Mouse (Mus musculus) kidney, adult 2 months (tissue): ENCODE measurements around the gene Capza2. TPM values are rescaled to one million over a fixed set of nuclear protein-coding genes. Genes with fewer than 3 reads are reported as not detected.

Experiments used
- DNase-seq: peaks from one replicate; pipeline ENCODE4 v3.0.0; 2021
- H3K27ac ChIP-seq: fragments of 200-500 bp; 2 replicates; pipeline ENCODE4 v1.5.1; 2012; ENCODE audit warnings: low read depth, low read length, control low read depth, inconsistent platforms; ENCODE audit not compliant: insufficient read depth
- H3K27me3 ChIP-seq: fragments of 200-500 bp; replicated peaks from 2 replicates; pipeline ENCODE4 v1.6.1; 2012; ENCODE audit warnings: mild to moderate bottlenecking, moderate library complexity, low read length, inconsistent platforms; ENCODE audit not compliant: control insufficient read depth, insufficient read depth
- H3K36me3 ChIP-seq: fragments of 200-500 bp; 2 replicates; pipeline ENCODE4 v1.6.1; 2012; ENCODE audit warnings: mild to moderate bottlenecking, moderate library complexity, low read length, inconsistent platforms; ENCODE audit not compliant: control insufficient read depth, insufficient read depth
- H3K4me1 ChIP-seq: fragments of 200-500 bp; 2 replicates; pipeline ENCODE4 v1.6.1; 2011; ENCODE audit warnings: low read length; ENCODE audit not compliant: control insufficient read depth, insufficient read depth
- H3K4me3 ChIP-seq: fragments of 200-500 bp; 2 replicates; pipeline ENCODE4 v1.5.1; 2011; ENCODE audit warnings: mild to moderate bottlenecking, low read depth, low read length, control low read depth; ENCODE audit not compliant: insufficient read depth
- CTCF ChIP-seq: fragments of 200-500 bp; conservative IDR thresholded peaks from 2 replicates; pipeline ENCODE4 v1.5.1; 2011; ENCODE audit warnings: low read depth, mild to moderate bottlenecking, control low read depth, low read length, moderate library complexity, mixed read lengths; ENCODE audit not compliant: insufficient read depth, insufficient read length
- POLR2A ChIP-seq: fragments of 200-500 bp; IDR thresholded peaks from one replicate; pipeline ENCODE4 v1.6.1; 2011; ENCODE audit warnings: low read depth, low read length, control low read depth
- WGBS: fragments of 180-500 bp; shearing (Covaris S2); methylation state at CpG from one replicate; pipeline ENCODE4 v1.1.7; 2018; 5-methylcytosine and 5-hydroxymethylcytosine counted together
- polyA plus RNA-seq: library from polyadenylated mRNA; depleted of rRNA; stranded (reverse); fragments of >200 nt; gene quantifications from 2 replicates; pipeline ENCODE4 v1.2.3, GENCODE M21; 2012; rRNA removed

Capza2 gene
- polyA plus RNA-seq = 13.8 and 24.3 TPM in 2 replicates

GRCm38 (mm10) chr6:17635615-17636284 lies at the start of gene Capza2:
Capza2 (plus strand) TSS chr6:17636234.
- Histone ChIP-seq H3K4me3 (peak within 1 kb of the TSS; percentile 77), H3K27me3 (no peaks in the 10 kb centered on the region), H3K27ac (peak within 1 kb of the TSS; percentile 38; the same call in 1 of the 2 replicates), H3K36me3 (no peaks in the 10 kb centered on the region), H3K4me1 (peaks cover 6% of the 10 kb centered on the region; the same call in 1 of the 2 replicates)
- peak; percentile 25 for DNase-seq
- TF ChIP-seq POLR2A = no peak
- no peak for TF ChIP-seq CTCF
- 51% methylated on average over 7 of the region's 7 CpGs for WGBS

- no peaks in the 10 kb centered on the region for H3K27me3 ChIP-seq
- H3K4me3 ChIP-seq = no peak overlapping the region
- 22% methylated on average over 16 of the region's 16 CpGs for WGBS
- peak; percentile 77 for DNase-seq
- no peaks in the 10 kb centered on the region; the same call in 1 of the 2 replicates for H3K4me1 ChIP-seq
- no peaks in the 10 kb centered on the region for H3K36me3 ChIP-seq
- TF ChIP-seq POLR2A = no peak
- peak; percentile 94 for TF ChIP-seq CTCF
- H3K27ac ChIP-seq = no peak overlapping the region
Observed at GRCm38 (mm10) chr6:17589049-17589952, 46.7 kb upstream of the Capza2 start.

GRCm38 (mm10) chr6:17589953-17590627 lies 45.9 kb upstream of the Capza2 start:
- Histone ChIP-seq H3K36me3 (no peaks in the 10 kb centered on the region), H3K4me1 (no peaks in the 10 kb centered on the region; the same call in 1 of the 2 replicates), H3K4me3 (no peak overlapping the region), H3K27me3 (no peaks in the 10 kb centered on the region), H3K27ac (no peak overlapping the region)
- no peak for DNase-seq
- 35% methylated on average over 8 of the region's 8 CpGs for WGBS
- no peak for TF ChIP-seq POLR2A
- TF ChIP-seq CTCF = no peak

GRCm38 (mm10) chr6:17593971-17594370 lies 42.1 kb upstream of the Capza2 start:
- WGBS = 81% methylated on average over 2 of the region's 2 CpGs
- DNase-seq = no peak
- H3K27me3 ChIP-seq = no peaks in the 10 kb centered on the region
- H3K27ac ChIP-seq = no peak overlapping the region
- no peaks in the 10 kb centered on the region for H3K36me3 ChIP-seq
- H3K4me1 ChIP-seq = no peaks in the 10 kb centered on the region; the same call in 1 of the 2 replicates
- H3K4me3 ChIP-seq = no peak overlapping the region
- TF ChIP-seq POLR2A = no peak
- no peak for TF ChIP-seq CTCF

GRCm38 (mm10) chr6:17595712-17596462 lies 40.1 kb upstream of the Capza2 start:
- H3K27ac ChIP-seq = no peak overlapping the region
- peak; percentile 47 for DNase-seq
- no peaks in the 10 kb centered on the region for H3K36me3 ChIP-seq
- no peaks in the 10 kb centered on the region for H3K27me3 ChIP-seq
- no peak overlapping the region for H3K4me3 ChIP-seq
- WGBS = 53% methylated on average over 11 of the region's 11 CpGs
- no peak for TF ChIP-seq CTCF
- no peak for TF ChIP-seq POLR2A
- H3K4me1 ChIP-seq = no peaks in the 10 kb centered on the region

GRCm38 (mm10) chr6:17599373-17599772 lies 36.7 kb upstream of the Capza2 start:
- no peak for TF ChIP-seq POLR2A
- no peak for TF ChIP-seq CTCF
- Histone ChIP-seq H3K27ac (no peak overlapping the region), H3K4me3 (no peak overlapping the region), H3K36me3 (no peaks in the 10 kb centered on the region), H3K4me1 (no peaks in the 10 kb centered on the region), H3K27me3 (no peaks in the 10 kb centered on the region)
- no peak for DNase-seq
- WGBS = 89% methylated on average over 5 of the region's 5 CpGs
